Mouse (Mus musculus): Measurements from ENCODE around the gene Gm28053. TPM values are rescaled to one million over a fixed set of nuclear protein-coding genes. Genes with fewer than 3 reads are reported as not detected.
A peak's percentile ranks its signal among the peaks of the same experiment; 100 is the strongest.

The Gm28053 gene
- 0.95 TPM in 1 of 2 replicates, not detected in the other for polyA plus RNA-seq (2015; fragmentation: Nextera tagmentation; extraction: Ambion mirVana)

GRCm38 (mm10) chr6:48718455-48718854 lies at the start of gene Gm28053, which contains the start of gene Gimap7:
Gene Gm28053 (plus strand): TSS chr6:48718607.
Gene Gimap7 (plus strand): TSS chr6:48718621.
- Histone ChIP-seq H3K9ac (no peak within 1 kb of the TSS), H3K27ac (replicated peaks) (no peak within 1 kb of the TSS), H3K27me3 (no peaks in the 10 kb centered on the region), H3K36me3 (no peaks in the 10 kb centered on the region), H3K9me3 (no peaks in the 10 kb centered on the region), H3K4me3 (no peak within 1 kb of the TSS), H3K4me2 (no peak within 1 kb of the TSS), H3K4me1 (replicated peaks) (no peaks in the 10 kb centered on the region)
- 60% methylated on average over 2 of the region's 2 CpGs for WGBS
- ATAC-seq (ENCODE audit: low read depth): no peak

- Histone ChIP-seq H3K36me3 (no peaks in the 10 kb centered on the region), H3K9ac (no peak overlapping the region), H3K27ac (replicated peaks) (no peak overlapping the region), H3K9me3 (no peaks in the 10 kb centered on the region), H3K4me2 (no peak overlapping the region), H3K4me1 (replicated peaks) (no peaks in the 10 kb centered on the region), H3K27me3 (no peaks in the 10 kb centered on the region), H3K4me3 (no peak overlapping the region)
- ATAC-seq (ENCODE audit: low read depth): no peak
- WGBS: 63% methylated on average over 2 of the region's 2 CpGs
These were observed 48.9 kb upstream of the Gm28053 start for GRCm38 (mm10) chr6:48669446-48669969.

- Histone ChIP-seq H3K27me3 (no peaks in the 10 kb centered on the region), H3K36me3 (no peaks in the 10 kb centered on the region), H3K4me1 (replicated peaks) (no peaks in the 10 kb centered on the region), H3K9me3 (no peaks in the 10 kb centered on the region), H3K4me2 (no peak overlapping the region), H3K27ac (replicated peaks) (no peak overlapping the region), H3K4me3 (no peak overlapping the region), H3K9ac (no peak overlapping the region)
- ATAC-seq (ENCODE audit: low read depth): no peak
- WGBS: 94% methylated on average over 9 of the region's 9 CpGs
These were observed 43.9 kb upstream of the Gm28053 start for GRCm38 (mm10) chr6:48674291-48675058.

- no peak overlapping the region for H3K27ac ChIP-seq (replicated peaks)
- H3K9me3 ChIP-seq: no peaks in the 10 kb centered on the region
- H3K36me3 ChIP-seq: no peaks in the 10 kb centered on the region
- 0 out of 2 replicates have a peak overlapping the region, but pooled peaks have one; percentile 15 for H3K4me3 ChIP-seq
- H3K4me1 ChIP-seq (replicated peaks): no peaks in the 10 kb centered on the region
- WGBS: 53% methylated on average over 10 of the region's 10 CpGs
- ATAC-seq (ENCODE audit: low read depth): no peak
- 0 out of 2 replicates have a peak overlapping the region, but pooled peaks have one; percentile 8 for H3K9ac ChIP-seq
- H3K4me2 ChIP-seq: peak overlapping the region; percentile 33
- H3K27me3 ChIP-seq: no peaks in the 10 kb centered on the region
These were observed 42.9 kb upstream of the Gm28053 start for GRCm38 (mm10) chr6:48675400-48675930.

- peak within 1 kb of the TSS; percentile 15; the same call in 1 of the 2 replicates for H3K4me3 ChIP-seq
- no peaks in the 10 kb centered on the region for H3K36me3 ChIP-seq
- peak within 1 kb of the TSS; percentile 33 for H3K4me2 ChIP-seq
- no peak within 1 kb of the TSS for H3K27ac ChIP-seq (replicated peaks)
- H3K4me1 ChIP-seq (replicated peaks): no peaks in the 10 kb centered on the region
- H3K9ac ChIP-seq: 0 out of 2 replicates have a peak within 1 kb of the TSS, but pooled peaks have one; percentile 8
- ATAC-seq (ENCODE audit: low read depth): no peak
- H3K9me3 ChIP-seq: no peaks in the 10 kb centered on the region
- no peaks in the 10 kb centered on the region for H3K27me3 ChIP-seq
- 34% methylated on average over 13 of the region's 13 CpGs for WGBS
These were observed 42.2 kb upstream of the Gm28053 start, which contains the start of gene Gimap9 for GRCm38 (mm10) chr6:48675931-48676859. Gene Gimap9 (plus strand): TSS chr6:48676129.

- H3K4me3 ChIP-seq: no peak overlapping the region
- H3K9me3 ChIP-seq: no peaks in the 10 kb centered on the region
- no peaks in the 10 kb centered on the region for H3K4me1 ChIP-seq (replicated peaks)
- ATAC-seq (ENCODE audit: low read depth): no peak
- H3K4me2 ChIP-seq: no peak overlapping the region
- no peaks in the 10 kb centered on the region for H3K36me3 ChIP-seq
- WGBS: 84% methylated on average over 5 of the region's 5 CpGs
- H3K27ac ChIP-seq (replicated peaks): no peak overlapping the region
- no peak overlapping the region for H3K9ac ChIP-seq
- no peaks in the 10 kb centered on the region for H3K27me3 ChIP-seq
These were observed 41.5 kb upstream of the Gm28053 start for GRCm38 (mm10) chr6:48676860-48677415.

GRCm38 (mm10) chr6:48677492-48678345 lies 40.7 kb upstream of the Gm28053 start:
- Histone ChIP-seq H3K27ac (replicated peaks) (no peak overlapping the region), H3K27me3 (no peaks in the 10 kb centered on the region), H3K4me1 (replicated peaks) (no peaks in the 10 kb centered on the region), H3K36me3 (no peaks in the 10 kb centered on the region), H3K9ac (no peak overlapping the region), H3K9me3 (no peaks in the 10 kb centered on the region), H3K4me2 (no peak overlapping the region), H3K4me3 (no peak overlapping the region)
- 90% methylated on average over 17 of the region's 17 CpGs for WGBS
- no peak for ATAC-seq (ENCODE audit: low read depth)

- H3K4me1 ChIP-seq (replicated peaks): no peaks in the 10 kb centered on the region
- no peaks in the 10 kb centered on the region for H3K36me3 ChIP-seq
- H3K4me3 ChIP-seq: no peak overlapping the region
- no peaks in the 10 kb centered on the region for H3K9me3 ChIP-seq
- H3K9ac ChIP-seq: no peak overlapping the region
- no peak overlapping the region for H3K27ac ChIP-seq (replicated peaks)
- no peaks in the 10 kb centered on the region for H3K27me3 ChIP-seq
- WGBS: 75% methylated on average over 4 of the region's 4 CpGs
- no peak for ATAC-seq (ENCODE audit: low read depth)
- H3K4me2 ChIP-seq: no peak overlapping the region
These were observed 40.0 kb upstream of the Gm28053 start for GRCm38 (mm10) chr6:48678391-48678790.

- Histone ChIP-seq H3K4me1 (replicated peaks) (no peaks in the 10 kb centered on the region), H3K9me3 (no peaks in the 10 kb centered on the region), H3K36me3 (no peaks in the 10 kb centered on the region), H3K4me3 (no peak overlapping the region), H3K4me2 (no peak overlapping the region), H3K27me3 (no peaks in the 10 kb centered on the region), H3K27ac (replicated peaks) (no peak overlapping the region), H3K9ac (no peak overlapping the region)
- WGBS: 84% methylated on average over 6 of the region's 6 CpGs
- ATAC-seq (ENCODE audit: low read depth): no peak
These were observed 38.7 kb upstream of the Gm28053 start for GRCm38 (mm10) chr6:48679701-48680100.

GRCm38 (mm10) chr6:48680421-48680820 lies 38.0 kb upstream of the Gm28053 start:
- Histone ChIP-seq H3K9me3 (no peaks in the 10 kb centered on the region), H3K9ac (no peak overlapping the region), H3K27ac (replicated peaks) (no peak overlapping the region), H3K4me1 (replicated peaks) (no peaks in the 10 kb centered on the region), H3K27me3 (no peaks in the 10 kb centered on the region), H3K4me3 (no peak overlapping the region), H3K4me2 (no peak overlapping the region), H3K36me3 (no peaks in the 10 kb centered on the region)
- WGBS: 87% methylated on average over 5 of the region's 5 CpGs
- ATAC-seq (ENCODE audit: low read depth): no peak
